Comparison of ENCODE assay signal across 28 mouse cellular contexts in genomic region chr14:8192727-8193126, GRCm38 (mm10).
"Had no signal": no experiment of that assay in that cellular context is flagged by ENCODE, and none has a peak within 500 bp of the region (broad histone marks: within the 10 kb centered on the region; RNA-seq: fewer than 3 reads in every experiment).

No protein-coding gene starts in this region.

- H3K4me1 ChIP-seq: heart, embryonic 13.5 days; heart, embryonic 15.5 days; hindbrain, embryonic 10.5 days; hindbrain, embryonic 12.5 days; intestine, embryonic 15.5 days; liver, embryonic 13.5 days; liver, embryonic 15.5 days had no signal

- DNase-seq: gastrocnemius, adult 2 months; gastrocnemius, postnatal 10 days; gastrocnemius, postnatal 25 days; heart, adult 2 months; heart, postnatal 4 days; kidney, adult 18-20 months; kidney, adult 8-10 months; kidney, postnatal 10 days; kidney, postnatal 25 days; kidney, postnatal 4 days; liver; liver, embryonic 13.5 days; liver, postnatal 0 days had no signal

- H3K4me2 ChIP-seq: heart, embryonic 13.5 days; heart, embryonic 15.5 days; hindbrain, embryonic 12.5 days; hindbrain, embryonic 14.5 days; intestine, embryonic 15.5 days; limb, embryonic 12.5 days; liver, embryonic 11.5 days; liver, embryonic 13.5 days; liver, embryonic 15.5 days had no signal

- H3K27ac ChIP-seq: gastrocnemius, adult 2 months; heart, adult 2 months; heart, embryonic 13.5 days; heart, embryonic 15.5 days; hindbrain, embryonic 10.5 days; hindbrain, embryonic 12.5 days; hindbrain, embryonic 14.5 days; intestine, embryonic 15.5 days; layer of hippocampus, adult 2 months; left cerebral cortex, adult 2 months; liver, embryonic 13.5 days; liver, embryonic 15.5 days had no signal

- H3K36me3 ChIP-seq: heart, embryonic 13.5 days; heart, embryonic 15.5 days; hindbrain, embryonic 10.5 days; hindbrain, embryonic 12.5 days; intestine, embryonic 15.5 days; limb, embryonic 10.5 days; limb, embryonic 12.5 days; liver, embryonic 13.5 days; liver, embryonic 15.5 days had no signal

- ATAC-seq: hindbrain, embryonic 16.5 days; inflammation-experienced regulatory T-cells, adult 6 months; intestine, embryonic 15.5 days; intestine, postnatal 0 days; liver, postnatal 0 days had no signal

- H3K4me3 ChIP-seq: gastrocnemius, adult 2 months; heart, adult 2 months; heart, embryonic 13.5 days; heart, embryonic 15.5 days; hindbrain, embryonic 10.5 days; hindbrain, embryonic 12.5 days; intestine, embryonic 15.5 days; layer of hippocampus, adult 2 months; left cerebral cortex, adult 2 months; limb, embryonic 10.5 days; limb, embryonic 12.5 days; liver, embryonic 13.5 days; liver, embryonic 15.5 days had no signal

- H3K27me3 ChIP-seq: heart, embryonic 13.5 days; heart, embryonic 15.5 days; hindbrain, embryonic 12.5 days; intestine, embryonic 15.5 days; liver, embryonic 13.5 days; liver, embryonic 15.5 days had no signal

- H3K9ac ChIP-seq: heart, embryonic 13.5 days; heart, embryonic 15.5 days; hindbrain, embryonic 12.5 days; hindbrain, embryonic 14.5 days; intestine, embryonic 15.5 days; limb, embryonic 12.5 days; liver, embryonic 13.5 days; liver, embryonic 15.5 days; liver, postnatal 0 days had no signal

- H3K9me3 ChIP-seq: heart, embryonic 13.5 days; heart, embryonic 15.5 days; hindbrain, embryonic 10.5 days; hindbrain, embryonic 12.5 days; intestine, embryonic 15.5 days; limb, embryonic 10.5 days; limb, embryonic 12.5 days; liver, embryonic 13.5 days; liver, embryonic 15.5 days had no signal
